Mouse (Mus musculus) kidney, adult 18-20 months (tissue): ENCODE results near the gene Prkag2.
A peak's percentile ranks its signal among the peaks of the same experiment; 100 is the strongest.

ENCODE experiments used
- DNase-seq: peaks from one replicate; pipeline ENCODE4 v3.0.0; 2021

Gene Prkag2

GRCm38 (mm10) chr5:25100516-25101125, at the start of gene Prkag2:
Gene Prkag2, minus strand, starts transcription at chr5:25100642.
- peak; percentile 86 for DNase-seq

- DNase-seq: no peak
These were observed 49.0 kb upstream of the Prkag2 start for GRCm38 (mm10) chr5:25149331-25149965.

- DNase-seq: no peak
These were observed 46.3 kb upstream of the Prkag2 start for GRCm38 (mm10) chr5:25146705-25147104.

- DNase-seq: no peak
These were observed 27.4 kb upstream of the Prkag2 start for GRCm38 (mm10) chr5:25127865-25128264.

- DNase-seq: no peak
These were observed 25.6 kb upstream of the Prkag2 start for GRCm38 (mm10) chr5:25125884-25126560.

GRCm38 (mm10) chr5:25122534-25122933, 22.1 kb upstream of the Prkag2 start:
- no peak for DNase-seq

- no peak for DNase-seq
These were observed 18.7 kb upstream of the Prkag2 start for GRCm38 (mm10) chr5:25119148-25119547.

- no peak for DNase-seq
These were observed 15.6 kb upstream of the Prkag2 start for GRCm38 (mm10) chr5:25115997-25116396.

- DNase-seq: no peak
These were observed 14.8 kb upstream of the Prkag2 start for GRCm38 (mm10) chr5:25115216-25115615.

- DNase-seq: no peak
These were observed 13.7 kb upstream of the Prkag2 start for GRCm38 (mm10) chr5:25114110-25114509.

- no peak for DNase-seq
These were observed 9.9 kb upstream of the Prkag2 start for GRCm38 (mm10) chr5:25110314-25110713.

GRCm38 (mm10) chr5:25105748-25106147, 5.3 kb upstream of the Prkag2 start:
- DNase-seq: no peak

- peak; percentile 82 for DNase-seq
These were observed 683 bp upstream of the Prkag2 start for GRCm38 (mm10) chr5:25101126-25101523.

GRCm38 (mm10) chr5:25100157-25100515, 306 bp downstream of the Prkag2 start:
- DNase-seq: no peak

GRCm38 (mm10) chr5:25099367-25100156, 880 bp downstream of the Prkag2 start:
- DNase-seq: peak; percentile 78

- DNase-seq: no peak
These were observed 2.6 kb downstream of the Prkag2 start for GRCm38 (mm10) chr5:25097891-25098290.

GRCm38 (mm10) chr5:25096431-25096830, 4.0 kb downstream of the Prkag2 start:
- no peak for DNase-seq

GRCm38 (mm10) chr5:25092630-25093245, 7.7 kb downstream of the Prkag2 start:
- DNase-seq: peak; percentile 72

- no peak for DNase-seq
These were observed 11.0 kb downstream of the Prkag2 start for GRCm38 (mm10) chr5:25089258-25089972.

GRCm38 (mm10) chr5:25088633-25089032, 11.8 kb downstream of the Prkag2 start:
- DNase-seq: no peak

- no peak for DNase-seq
These were observed 12.3 kb downstream of the Prkag2 start for GRCm38 (mm10) chr5:25088111-25088510.

GRCm38 (mm10) chr5:25087064-25087463, 13.4 kb downstream of the Prkag2 start:
- no peak for DNase-seq
